Comparison of ENCODE assay signal across 24 mouse cellular contexts in genomic region chr14:79069515-79069914, GRCm38 (mm10).
DNase-seq lines count a peak whose midpoint lies in the region; ATAC-seq and TF ChIP-seq lines count a peak whose summit lies in the region.
"Had no signal": no experiment of that assay in that cellular context is flagged by ENCODE, and none has a peak within 500 bp of the region (broad histone marks: within the 10 kb centered on the region; RNA-seq: fewer than 3 reads in every experiment).

No protein-coding gene starts in this region.

- WGBS in forebrain, embryonic 13.5 days = 68% methylated on average over 1 of the region's 1 CpGs
- WGBS in forebrain, embryonic 15.5 days = 62% methylated on average over 1 of the region's 1 CpGs
- WGBS in forebrain, embryonic 16.5 days = 77% methylated on average over 1 of the region's 1 CpGs
- 94% methylated on average over 1 of the region's 1 CpGs for WGBS in forebrain, embryonic 10.5 days

- TF ChIP-seq CTCF in brain, embryonic 14.5 days (IDR thresholded peaks at IDR 0.05; ENCODE audit: borderline replicate concordance, extremely low read depth, insufficient read depth, insufficient read length) = no peak

- H3K4me2 ChIP-seq in forebrain, embryonic 13.5 days = no peak overlapping the region
- no peak overlapping the region for H3K4me2 ChIP-seq in forebrain, embryonic 15.5 days (replicated peaks)
- H3K4me2 ChIP-seq in forebrain, embryonic 16.5 days (ENCODE audit: low read length) = no peak overlapping the region
- H3K4me2 ChIP-seq: embryonic facial prominence, embryonic 13.5 days; embryonic facial prominence, embryonic 15.5 days had no signal

- H3K9me3 ChIP-seq in forebrain, embryonic 13.5 days (replicated peaks) = no peaks in the 10 kb centered on the region
- H3K9me3 ChIP-seq in forebrain, embryonic 15.5 days = no peaks in the 10 kb centered on the region
- H3K9me3 ChIP-seq in forebrain, embryonic 16.5 days (ENCODE audit: control insufficient read depth, low read length) = no peaks in the 10 kb centered on the region
- no peaks in the 10 kb centered on the region for H3K9me3 ChIP-seq in forebrain, embryonic 10.5 days
- H3K9me3 ChIP-seq: embryonic facial prominence, embryonic 13.5 days; embryonic facial prominence, embryonic 15.5 days; G1E had no signal

- no peak overlapping the region for H3K4me3 ChIP-seq in forebrain, embryonic 13.5 days
- H3K4me3 ChIP-seq in forebrain, embryonic 15.5 days = no peak overlapping the region
- no peak overlapping the region for H3K4me3 ChIP-seq in forebrain, embryonic 16.5 days (replicated peaks; ENCODE audit: low read length)
- no peak overlapping the region for H3K4me3 ChIP-seq in forebrain, embryonic 10.5 days
- H3K4me3 ChIP-seq: embryonic facial prominence, embryonic 13.5 days; embryonic facial prominence, embryonic 15.5 days; erythroblast, embryonic 14.5 days had no signal

- no peak overlapping the region for H3K27ac ChIP-seq in forebrain, embryonic 13.5 days
- no peak overlapping the region for H3K27ac ChIP-seq in forebrain, embryonic 15.5 days (replicated peaks)
- no peak overlapping the region for H3K27ac ChIP-seq in forebrain, embryonic 16.5 days (ENCODE audit: low read length)
- no peak overlapping the region for H3K27ac ChIP-seq in forebrain, embryonic 10.5 days
- H3K27ac ChIP-seq: embryonic facial prominence, embryonic 13.5 days; embryonic facial prominence, embryonic 15.5 days had no signal

- no peak for TF ChIP-seq POLR2A in brain, embryonic 14.5 days (IDR thresholded peaks at IDR 0.05; ENCODE audit: borderline replicate concordance, extremely low read depth, insufficient read depth, insufficient read length, poor library complexity, severe bottlenecking)

- H3K36me3 ChIP-seq in forebrain, embryonic 13.5 days (ENCODE audit: poor library complexity, severe bottlenecking) = no peaks in the 10 kb centered on the region
- H3K36me3 ChIP-seq in forebrain, embryonic 15.5 days = no peaks in the 10 kb centered on the region
- H3K36me3 ChIP-seq in forebrain, embryonic 16.5 days (ENCODE audit: control insufficient read depth, insufficient read depth) = no peaks in the 10 kb centered on the region
- H3K36me3 ChIP-seq in forebrain, embryonic 10.5 days (replicated peaks) = no peaks in the 10 kb centered on the region
- H3K36me3 ChIP-seq: embryonic facial prominence, embryonic 13.5 days; embryonic facial prominence, embryonic 15.5 days had no signal

- H3K4me1 ChIP-seq in forebrain, embryonic 13.5 days = no peaks in the 10 kb centered on the region
- H3K4me1 ChIP-seq in forebrain, embryonic 15.5 days = no peaks in the 10 kb centered on the region
- no peaks in the 10 kb centered on the region for H3K4me1 ChIP-seq in forebrain, embryonic 16.5 days (replicated peaks; ENCODE audit: control insufficient read depth, insufficient read depth, low read length)
- peaks cover 4% of the 10 kb centered on the region; the same call in 1 of the 2 replicates for H3K4me1 ChIP-seq in forebrain, embryonic 10.5 days
- H3K4me1 ChIP-seq: embryonic facial prominence, embryonic 15.5 days had no signal

- 0 out of 2 replicates have a peak, but pooled peaks have one; percentile 48 for ATAC-seq in forebrain, embryonic 13.5 days
- no peak for ATAC-seq in forebrain, embryonic 15.5 days (replicated peaks)
- peak; percentile 69 for ATAC-seq in forebrain, embryonic 16.5 days
- ATAC-seq: activated CD4-positive, CD25-positive, alpha-beta regulatory T cell, adult 4 months; CD4-positive, CD25-positive, alpha-beta regulatory T cell, adult 4 months; Patski had no signal

- no peak for DNase-seq in forebrain, embryonic 10.5 days (ENCODE audit: extremely low spot score, low spot score)
- peak; percentile 28 for DNase-seq in brain, embryonic 14.5 days (ENCODE audit: low read depth)
- DNase-seq: adrenal gland, adult 8-10 months; adrenal gland, postnatal 14 days; adrenal gland, postnatal 36 days; B cell, adult 2 months; cerebellum, adult 11 months; cerebellum, adult 18-20 months; cerebellum, adult 8-10 months; cerebellum, adult 9-11 months; cerebellum, postnatal 14 days; cerebellum, postnatal 36 days; embryo, embryonic 11 days had no signal

- H3K9ac ChIP-seq in forebrain, embryonic 13.5 days = no peak overlapping the region
- no peak overlapping the region for H3K9ac ChIP-seq in forebrain, embryonic 15.5 days (replicated peaks)
- no peak overlapping the region for H3K9ac ChIP-seq in forebrain, embryonic 16.5 days (replicated peaks; ENCODE audit: low read depth, low read length)
- H3K9ac ChIP-seq: embryonic facial prominence, embryonic 13.5 days; embryonic facial prominence, embryonic 15.5 days had no signal

- H3K27me3 ChIP-seq in forebrain, embryonic 13.5 days = no peaks in the 10 kb centered on the region
- no peaks in the 10 kb centered on the region for H3K27me3 ChIP-seq in forebrain, embryonic 15.5 days
- H3K27me3 ChIP-seq in forebrain, embryonic 16.5 days (replicated peaks; ENCODE audit: control insufficient read depth, insufficient read depth, low read length) = no peaks in the 10 kb centered on the region
- no peaks in the 10 kb centered on the region for H3K27me3 ChIP-seq in forebrain, embryonic 10.5 days (ENCODE audit: poor library complexity, severe bottlenecking)
- H3K27me3 ChIP-seq: CH12.LX; embryonic facial prominence, embryonic 13.5 days; embryonic facial prominence, embryonic 15.5 days; Patski had no signal
